Mouse (Mus musculus) kidney, adult 2 months (tissue): ENCODE results near the gene Galnt12. TPM values are rescaled to one million over a fixed set of nuclear protein-coding genes. Genes with fewer than 3 reads are reported as not detected.

Experiments
- DNase-seq: peaks from one replicate; pipeline ENCODE4 v3.0.0; 2021
- H3K27ac ChIP-seq: fragments of 200-500 bp; 2 replicates; pipeline ENCODE4 v1.5.1; 2012; ENCODE audit warnings: low read depth, low read length, control low read depth, inconsistent platforms; ENCODE audit not compliant: insufficient read depth
- H3K27me3 ChIP-seq: fragments of 200-500 bp; replicated peaks from 2 replicates; pipeline ENCODE4 v1.6.1; 2012; ENCODE audit warnings: mild to moderate bottlenecking, moderate library complexity, low read length, inconsistent platforms; ENCODE audit not compliant: control insufficient read depth, insufficient read depth
- H3K36me3 ChIP-seq: fragments of 200-500 bp; 2 replicates; pipeline ENCODE4 v1.6.1; 2012; ENCODE audit warnings: mild to moderate bottlenecking, moderate library complexity, low read length, inconsistent platforms; ENCODE audit not compliant: control insufficient read depth, insufficient read depth
- H3K4me1 ChIP-seq: fragments of 200-500 bp; 2 replicates; pipeline ENCODE4 v1.6.1; 2011; ENCODE audit warnings: low read length; ENCODE audit not compliant: control insufficient read depth, insufficient read depth
- H3K4me3 ChIP-seq: fragments of 200-500 bp; 2 replicates; pipeline ENCODE4 v1.5.1; 2011; ENCODE audit warnings: mild to moderate bottlenecking, low read depth, low read length, control low read depth; ENCODE audit not compliant: insufficient read depth
- CTCF ChIP-seq: fragments of 200-500 bp; conservative IDR thresholded peaks from 2 replicates; pipeline ENCODE4 v1.5.1; 2011; ENCODE audit warnings: low read depth, mild to moderate bottlenecking, control low read depth, low read length, moderate library complexity, mixed read lengths; ENCODE audit not compliant: insufficient read depth, insufficient read length
- POLR2A ChIP-seq: fragments of 200-500 bp; IDR thresholded peaks from one replicate; pipeline ENCODE4 v1.6.1; 2011; ENCODE audit warnings: low read depth, low read length, control low read depth
- WGBS: fragments of 180-500 bp; shearing (Covaris S2); methylation state at CpG from one replicate; pipeline ENCODE4 v1.1.7; 2018; 5-methylcytosine and 5-hydroxymethylcytosine counted together
- polyA plus RNA-seq: library from polyadenylated mRNA; depleted of rRNA; stranded (reverse); fragments of >200 nt; gene quantifications from 2 replicates; pipeline ENCODE4 v1.2.3, GENCODE M21; 2012

Gene Galnt12
- polyA plus RNA-seq, 1 experiment: 3.6 TPM

- no peaks in the 10 kb centered on the region for H3K4me1 ChIP-seq
- H3K27me3 ChIP-seq: no peaks in the 10 kb centered on the region
- H3K4me3 ChIP-seq: no peak overlapping the region
- peak; percentile 8 for DNase-seq
- TF ChIP-seq POLR2A: no peak
- TF ChIP-seq CTCF: no peak
- WGBS: 88% methylated on average over 17 of the region's 17 CpGs
- H3K27ac ChIP-seq: no peak overlapping the region
- no peaks in the 10 kb centered on the region for H3K36me3 ChIP-seq
These were observed 11.6 kb upstream of the Galnt12 start for GRCm38 (mm10) chr4:47079997-47080646.

DNA sequence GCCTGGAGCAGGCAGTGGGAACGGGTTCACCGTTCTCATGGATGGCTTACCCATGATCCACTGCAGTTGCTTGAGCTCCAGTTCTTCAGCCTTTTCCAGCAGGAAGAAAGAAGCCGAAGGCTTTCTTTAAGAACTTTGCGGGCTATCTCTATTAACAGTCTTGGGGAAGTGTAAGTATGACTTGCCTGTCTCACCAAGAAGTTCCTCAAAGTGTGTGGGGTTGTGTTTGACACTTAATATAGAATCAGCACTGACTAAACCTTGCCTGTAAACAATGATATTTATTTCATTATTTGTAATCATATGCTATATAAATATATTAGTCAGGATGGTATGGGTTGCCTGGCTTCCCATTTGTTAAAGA, 11.1 kb upstream of the Galnt12 start:
- Histone ChIP-seq H3K4me3 (no peak overlapping the region), H3K36me3 (no peaks in the 10 kb centered on the region), H3K27me3 (no peaks in the 10 kb centered on the region), H3K4me1 (no peaks in the 10 kb centered on the region), H3K27ac (no peak overlapping the region)
- WGBS: 93% methylated on average over 4 of the region's 4 CpGs
- TF ChIP-seq POLR2A (no peak), CTCF (no peak)
- DNase-seq: no peak

- H3K27ac ChIP-seq: no peak overlapping the region
- TF ChIP-seq POLR2A (no peak), CTCF (no peak)
These were observed 7.9 kb upstream of the Galnt12 start for GRCm38 (mm10) chr4:47083824-47084223.

DNA sequence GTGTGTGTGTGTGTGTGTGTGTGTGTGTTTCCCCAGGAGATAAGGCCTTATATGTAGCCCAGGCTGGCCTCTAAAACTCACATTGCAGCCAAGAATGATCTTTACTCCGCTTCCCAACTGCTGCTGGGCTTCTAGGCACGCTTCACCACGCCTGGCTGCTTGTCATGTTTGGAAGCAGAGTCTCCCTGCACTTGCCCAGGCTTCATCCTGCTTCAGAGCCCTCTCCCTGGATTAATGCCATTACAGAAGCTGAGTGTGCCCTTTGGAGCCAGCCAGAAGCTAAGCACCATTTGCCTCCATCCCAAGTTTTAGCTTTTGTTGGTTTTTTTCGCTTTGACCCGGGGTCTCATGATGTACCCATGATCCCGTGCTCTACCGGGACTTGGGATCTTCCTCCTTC, 3.0 kb upstream of the Galnt12 start:
- peak; percentile 75 for DNase-seq
- Histone ChIP-seq H3K36me3 (no peaks in the 10 kb centered on the region), H3K27ac (no peak overlapping the region), H3K27me3 (no peaks in the 10 kb centered on the region), H3K4me1 (no peaks in the 10 kb centered on the region), H3K4me3 (no peak overlapping the region)
- TF ChIP-seq POLR2A (no peak), CTCF (no peak)
- WGBS: 63% methylated on average over 7 of the region's 7 CpGs

More at GRCm38 (mm10) chr4:47083824-47084223, 7.9 kb upstream of the Galnt12 start:
- H3K36me3 ChIP-seq: no peaks in the 10 kb centered on the region
- H3K4me3 ChIP-seq: no peak overlapping the region
- no peaks in the 10 kb centered on the region for H3K4me1 ChIP-seq
- H3K27me3 ChIP-seq: no peaks in the 10 kb centered on the region
- DNase-seq: no peak
- WGBS: 91% methylated on average over 7 of the region's 7 CpGs

DNA sequence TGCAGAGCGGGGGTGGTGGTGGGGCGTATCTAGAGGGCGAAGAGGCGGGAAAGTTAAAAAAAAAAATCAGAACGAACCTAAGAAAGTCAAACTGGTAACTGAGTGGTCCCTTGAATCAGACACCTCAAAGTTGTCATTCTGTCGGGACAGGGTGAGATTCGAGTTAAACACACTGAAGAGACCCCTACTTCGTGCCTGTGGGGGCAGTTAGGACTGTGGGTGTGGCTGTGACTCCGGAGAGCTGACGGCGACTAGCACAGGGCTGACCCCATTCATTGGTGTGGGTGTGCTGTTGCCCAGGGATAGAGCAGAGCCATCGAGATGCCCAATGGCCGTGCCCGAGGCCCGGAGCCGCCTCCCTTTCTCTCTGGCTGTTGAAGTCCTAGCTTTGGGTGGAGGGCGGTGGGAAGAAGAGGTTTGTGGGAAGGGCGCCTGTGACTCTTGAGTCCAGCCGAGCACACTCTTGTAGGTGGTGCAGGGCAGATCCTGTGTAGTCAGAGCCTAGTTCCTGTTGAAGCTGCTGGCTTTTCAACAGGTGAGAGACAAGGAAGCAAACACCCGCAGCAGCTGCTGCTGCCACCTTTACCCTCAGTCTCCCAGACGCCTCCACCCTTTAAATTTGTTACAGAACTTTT, 795 bp downstream of the Galnt12 start:
- Histone ChIP-seq H3K4me1 (no peaks in the 10 kb centered on the region), H3K27ac (no peak overlapping the region), H3K27me3 (no peaks in the 10 kb centered on the region), H3K36me3 (no peaks in the 10 kb centered on the region), H3K4me3 (peak overlapping the region; percentile 64)
- TF ChIP-seq CTCF (no peak), POLR2A (no peak)
- DNase-seq: no peak
- whole genome bisulfite sequencing: 10% methylated on average over 21 of the region's 21 CpGs

- no peaks in the 10 kb centered on the region for H3K27me3 ChIP-seq
- TF ChIP-seq CTCF (no peak), POLR2A (no peak)
- DNase-seq: no peak
- H3K4me1 ChIP-seq: no peaks in the 10 kb centered on the region
- no peak overlapping the region for H3K27ac ChIP-seq
- WGBS: 89% methylated on average over 9 of the region's 9 CpGs
- H3K4me3 ChIP-seq: no peak overlapping the region
- H3K36me3 ChIP-seq: no peaks in the 10 kb centered on the region
These were observed 1.5 kb downstream of the Galnt12 start for GRCm38 (mm10) chr4:47093161-47093560.

- Histone ChIP-seq H3K4me3 (no peak overlapping the region), H3K27me3 (no peaks in the 10 kb centered on the region), H3K36me3 (no peaks in the 10 kb centered on the region), H3K4me1 (no peaks in the 10 kb centered on the region), H3K27ac (no peak overlapping the region)
- no peak for TF ChIP-seq POLR2A
- no peak for TF ChIP-seq CTCF
- WGBS: 81% methylated on average over 6 of the region's 6 CpGs
- DNase-seq: no peak
These were observed 1.9 kb downstream of the Galnt12 start for GRCm38 (mm10) chr4:47093647-47094046.
